Mouse (Mus musculus): Measurements from ENCODE around the gene Rhbdd1.

Rhbdd1 gene

DNA sequence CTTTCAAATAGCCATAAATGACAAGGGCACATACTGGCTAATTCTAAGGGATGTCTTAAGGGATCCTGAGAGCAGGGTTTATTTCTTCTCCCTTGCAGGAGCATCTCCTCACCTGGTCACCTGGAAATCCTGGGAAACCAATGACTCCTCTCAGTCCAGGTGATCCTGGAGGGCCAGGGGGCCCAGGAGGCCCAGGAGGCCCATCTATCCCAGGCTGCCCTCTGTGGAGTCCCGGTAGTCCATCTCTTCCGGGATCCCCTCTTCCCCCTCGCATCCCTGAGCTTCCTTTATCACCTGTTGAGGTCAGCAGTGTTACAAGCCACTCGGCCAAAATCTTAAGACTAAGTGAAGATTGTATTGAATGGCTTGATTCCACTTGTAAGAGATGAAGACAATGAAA lies 170.1 kb downstream of the Rhbdd1 start:
- WGBS: 87% methylated on average over 4 of the region's 4 CpGs

DNA sequence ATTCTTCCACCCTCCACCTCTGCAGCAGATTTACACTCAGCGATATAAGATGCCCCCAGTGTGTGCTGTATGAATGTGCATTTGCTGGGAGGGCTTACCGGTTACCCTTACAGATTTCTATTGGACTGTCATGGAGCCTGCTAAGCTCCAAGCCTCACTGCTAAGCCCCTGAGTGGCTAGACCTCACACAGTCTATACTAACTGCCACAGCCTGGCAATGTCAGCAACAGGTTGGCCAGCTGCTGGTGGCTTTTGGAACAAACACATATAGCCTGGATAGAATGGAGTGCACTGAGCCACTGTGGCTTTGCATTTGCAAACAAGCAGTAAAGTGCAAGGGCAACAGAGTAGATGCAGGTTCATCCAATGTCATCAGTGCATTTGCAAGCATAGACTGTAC lies 175.7 kb downstream of the Rhbdd1 start:
- 89% methylated on average over 2 of the region's 2 CpGs for WGBS
